Mouse (Mus musculus) MEL (cell line): ENCODE data around the gene Pms1. TPM values are rescaled to one million over a fixed set of nuclear protein-coding genes. Genes with fewer than 3 reads are reported as not detected.
"Not testable (repeated sequence)": the region's sequence is repeated elsewhere in the genome, so short reads cannot be mapped to it uniquely, and the experiment has no call there.

ENCODE experiments used
- DNase-seq: peaks from one replicate; pipeline ENCODE4 v3.0.0; 2011; ENCODE audit warnings: low read depth, low spot score
- H3K27ac ChIP-seq: 2 replicates; pipeline ENCODE4 v1.5.1; 2012; ENCODE audit warnings: low read depth, mild to moderate bottlenecking, control low read depth, low read length, moderate library complexity; ENCODE audit not compliant: control insufficient read depth
- H3K27me3 ChIP-seq, 2 experiments: fragments of 150-350 bp in 1 of 2; sonication (generic) in 1 of 2; 2 replicates each; pipeline ENCODE4 v1.6.1; 2012; ENCODE audit warnings: low read length in 2 of 2, mild to moderate bottlenecking in 2 of 2, improper control_type of control experiment in 1 of 2, moderate library complexity in 1 of 2; ENCODE audit not compliant: insufficient read depth in 2 of 2, control insufficient read depth in 1 of 2
- H3K36me3 ChIP-seq, 2 experiments: 2 replicates each; pipeline ENCODE4 v1.6.1; 2012 to 2014; ENCODE audit warnings: low read length in 2 of 2, improper control_type of control experiment in 1 of 2, inconsistent platforms in 1 of 2, mild to moderate bottlenecking in 1 of 2; ENCODE audit not compliant: insufficient read depth in 2 of 2, control insufficient read depth in 1 of 2
- H3K4me1 ChIP-seq, 2 experiments: fragments of 150-350 bp in 1 of 2; sonication (generic) in 1 of 2; 2 replicates each; pipeline ENCODE4 v1.6.1; 2012; ENCODE audit warnings: low read length in 2 of 2, improper control_type of control experiment in 1 of 2, mild to moderate bottlenecking in 1 of 2; ENCODE audit not compliant: insufficient read depth in 2 of 2, control insufficient read depth in 1 of 2
- H3K4me3 ChIP-seq, 2 experiments: fragments of 150-350 bp in 1 of 2; sonication (generic) in 1 of 2; 2 replicates each; pipeline ENCODE4 v1.5.1; 2012; ENCODE audit warnings: low read depth in 2 of 2, low read length in 2 of 2, mild to moderate bottlenecking in 2 of 2, moderate library complexity in 2 of 2, control low read depth in 1 of 2, improper control_type of control experiment in 1 of 2; ENCODE audit not compliant: control insufficient read depth in 1 of 2, insufficient read depth in 1 of 2
- H3K79me2 ChIP-seq: 2 replicates; pipeline ENCODE4 v1.6.1; 2012; ENCODE audit warnings: mild to moderate bottlenecking, low read length, moderate library complexity; ENCODE audit not compliant: control insufficient read depth, poor library complexity, insufficient read depth
- H3K9ac ChIP-seq: 2 replicates; pipeline ENCODE4 v1.6.1; 2012; ENCODE audit warnings: low read depth, mild to moderate bottlenecking, control low read depth, low read length, moderate library complexity; ENCODE audit not compliant: control insufficient read depth, poor library complexity, severe bottlenecking
- H3K9me3 ChIP-seq: fragments of 150-350 bp; sonication (generic); replicated peaks from 2 replicates; pipeline ENCODE4 v1.6.1; 2012; ENCODE audit warnings: mild to moderate bottlenecking, low read length, improper control_type of control experiment, moderate library complexity; ENCODE audit not compliant: insufficient read depth
- BHLHE40 ChIP-seq: IDR thresholded peaks from 2 replicates; pipeline ENCODE4 v1.6.1; 2012; ENCODE audit warnings: low read depth, mild to moderate bottlenecking, inconsistent platforms, low read length, improper control_type of control experiment, borderline replicate concordance
- CHD1 ChIP-seq: IDR thresholded peaks from 2 replicates; pipeline ENCODE4 v1.6.1; 2012; ENCODE audit warnings: low read depth, mild to moderate bottlenecking, inconsistent platforms, low read length, improper control_type of control experiment
- CHD2 ChIP-seq: IDR thresholded peaks from 2 replicates; pipeline ENCODE4 v1.6.1; 2011; ENCODE audit warnings: low read length, improper control_type of control experiment
- ELF1 ChIP-seq: IDR thresholded peaks from 2 replicates; pipeline ENCODE4 v1.6.1; 2014; ENCODE audit warnings: low read depth, mild to moderate bottlenecking, inconsistent platforms, low read length, improper control_type of control experiment, moderate library complexity
- EP300 ChIP-seq, 2 experiments: IDR thresholded peaks; 2 replicates each; pipeline ENCODE4 v1.6.1; 2011; ENCODE audit warnings: improper control_type of control experiment in 2 of 2, low read length in 2 of 2, low read depth in 1 of 2, mild to moderate bottlenecking in 1 of 2
- GABPA ChIP-seq: IDR thresholded peaks from 2 replicates; pipeline ENCODE4 v1.6.1; 2012; ENCODE audit warnings: low read depth, mild to moderate bottlenecking, inconsistent platforms, low read length, improper control_type of control experiment, moderate library complexity
- JUND ChIP-seq: IDR thresholded peaks from 2 replicates; pipeline ENCODE4 v1.6.1; 2011; ENCODE audit warnings: low read depth, mild to moderate bottlenecking, improper control_type of control experiment, low read length
- MAFK ChIP-seq: IDR thresholded peaks from 2 replicates; pipeline ENCODE4 v1.6.1; 2011; ENCODE audit warnings: low read depth, mild to moderate bottlenecking, low read length, improper control_type of control experiment, borderline replicate concordance
- MAX ChIP-seq: IDR thresholded peaks from 2 replicates; pipeline ENCODE4 v1.6.1; 2011; ENCODE audit warnings: low read length, improper control_type of control experiment
- MEF2A ChIP-seq: IDR thresholded peaks from 2 replicates; pipeline ENCODE4 v1.6.1; 2014; ENCODE audit warnings: low read depth, mild to moderate bottlenecking, inconsistent platforms, low read length, improper control_type of control experiment; ENCODE audit not compliant: poor library complexity, insufficient replicate concordance, severe bottlenecking; ENCODE audit errors: extremely low read depth
- MYC ChIP-seq: IDR thresholded peaks from 2 replicates; pipeline ENCODE4 v1.6.1; 2011; ENCODE audit warnings: low read depth, mild to moderate bottlenecking, low read length, improper control_type of control experiment, moderate library complexity
- NRF1 ChIP-seq: IDR thresholded peaks from 2 replicates; pipeline ENCODE4 v1.6.1; 2014; ENCODE audit warnings: low read depth, mild to moderate bottlenecking, inconsistent platforms, low read length, improper control_type of control experiment, moderate library complexity; ENCODE audit not compliant: poor library complexity, insufficient read depth, severe bottlenecking
- POLR2A ChIP-seq, 2 experiments: IDR thresholded peaks; 2 replicates each; pipeline ENCODE4 v1.6.1; 2011 to 2012; ENCODE audit warnings: low read length in 2 of 2, mild to moderate bottlenecking in 2 of 2, control low read depth in 1 of 2, improper control_type of control experiment in 1 of 2, low read depth in 1 of 2, moderate library complexity in 1 of 2; ENCODE audit not compliant: control insufficient read depth in 1 of 2, insufficient read depth in 1 of 2, poor library complexity in 1 of 2
- POLR2AphosphoS2 ChIP-seq: IDR thresholded peaks from 2 replicates; pipeline ENCODE4 v1.6.1; 2011; ENCODE audit warnings: low read length, improper control_type of control experiment
- RAD21 ChIP-seq: IDR thresholded peaks from 2 replicates; pipeline ENCODE4 v1.6.1; 2011; ENCODE audit warnings: mild to moderate bottlenecking, low read depth, low read length, improper control_type of control experiment
- SMC3 ChIP-seq: IDR thresholded peaks from 2 replicates; pipeline ENCODE4 v1.6.1; 2011; ENCODE audit warnings: low read depth, low read length, improper control_type of control experiment
- TAL1 ChIP-seq: IDR thresholded peaks from 2 replicates; pipeline ENCODE4 v1.6.1; 2012; ENCODE audit warnings: mild to moderate bottlenecking, inconsistent platforms, low read length, moderate library complexity, mixed read lengths
- TCF12 ChIP-seq: IDR thresholded peaks from 2 replicates; pipeline ENCODE4 v1.6.1; 2014; ENCODE audit warnings: low read depth, mild to moderate bottlenecking, inconsistent platforms, low read length, improper control_type of control experiment, moderate library complexity
- UBTF ChIP-seq: IDR thresholded peaks from 2 replicates; pipeline ENCODE4 v1.6.1; 2012; ENCODE audit warnings: low read depth, mild to moderate bottlenecking, inconsistent platforms, low read length, improper control_type of control experiment, moderate library complexity, borderline replicate concordance; ENCODE audit not compliant: insufficient read depth
- ZC3H11A ChIP-seq: IDR thresholded peaks from 2 replicates; pipeline ENCODE4 v1.6.1; 2012; ENCODE audit warnings: low read depth, mild to moderate bottlenecking, inconsistent platforms, low read length, improper control_type of control experiment
- polyA plus RNA-seq, 2 experiments: library from polyadenylated mRNA; stranded (reverse) in 1 of 2; unstranded in 1 of 2; fragments of >175 nt in 1 of 2; fragments of >200 nt in 1 of 2; gene quantifications; 2 replicates each; pipeline versions ENCODE4 v1.2.1 to v1.2.4; 2012; ENCODE audit warnings: low replicate concordance in 2 of 2, low read depth in 1 of 2; ENCODE audit not compliant: insufficient read length in 2 of 2, insufficient read depth in 1 of 2, missing spikeins in 1 of 2
- total RNA-seq: library from RNA; depleted of rRNA; stranded (reverse); fragments of 300-350 nt; gene quantifications from 2 replicates; pipeline ENCODE4 v1.2.3, GENCODE M21; 2012

Pms1 gene
- total and polyA plus RNA-seq, 3 experiments = 9.5 to 13.4 TPM; not detected in 1

DNA sequence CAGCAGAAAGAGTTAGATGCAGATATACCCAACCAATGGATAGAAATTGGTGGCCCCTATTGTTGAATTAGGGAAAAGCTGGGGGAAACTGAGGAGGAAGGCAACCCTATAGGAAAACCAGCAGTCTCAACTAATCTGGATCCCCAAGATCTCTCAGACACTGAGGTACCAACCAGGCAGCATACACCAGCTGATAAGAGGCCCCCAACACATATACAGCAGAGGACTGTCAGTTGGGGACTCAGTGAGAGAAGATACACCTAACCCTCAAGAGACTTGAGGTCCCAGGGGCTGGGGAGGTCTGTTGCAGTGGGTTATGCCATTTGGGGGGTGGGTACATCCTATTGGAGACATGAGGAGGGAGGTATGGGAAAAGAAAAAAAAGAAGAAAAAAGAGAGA, 38.6 kb upstream of the Pms1 start:
- Histone ChIP-seq H3K4me1 (no peaks in the 10 kb centered on the region; a peak in 1 of 4 replicates), H3K27me3 (no peaks in the 10 kb centered on the region), H3K9me3 (no peaks in the 10 kb centered on the region), H3K4me3 (no peak overlapping the region), H3K27ac (no peak overlapping the region), H3K36me3 (no peaks in the 10 kb centered on the region), H3K9ac (no peak overlapping the region), H3K79me2 (no peaks in the 10 kb centered on the region)
- DNase-seq = no peak
- no peak for TF ChIP-seq MEF2A
- no peak for TF ChIP-seq MAX
- TF ChIP-seq ELF1 = no peak
- no peak for TF ChIP-seq ZC3H11A
- no peak for TF ChIP-seq EP300 (IDR thresholded peaks at IDR 0.05; ENCODE audit: low read depth in 1 of 2, low read length in 2 of 2)
- TF ChIP-seq SMC3 = no peak
- no peak for TF ChIP-seq RAD21
- no peak for TF ChIP-seq POLR2A (IDR thresholded peaks at IDR 0.05; ENCODE audit: control insufficient read depth in 1 of 2, insufficient read depth in 1 of 2, low read depth in 1 of 2, low read length in 2 of 2, poor library complexity in 1 of 2)
- TF ChIP-seq MAFK = no peak
- TF ChIP-seq TCF12 = no peak
- no peak for TF ChIP-seq POLR2AphosphoS2
- TF ChIP-seq MYC = no peak
- TF ChIP-seq CHD1 = no peak
- no peak for TF ChIP-seq TAL1
- no peak for TF ChIP-seq CHD2

DNA sequence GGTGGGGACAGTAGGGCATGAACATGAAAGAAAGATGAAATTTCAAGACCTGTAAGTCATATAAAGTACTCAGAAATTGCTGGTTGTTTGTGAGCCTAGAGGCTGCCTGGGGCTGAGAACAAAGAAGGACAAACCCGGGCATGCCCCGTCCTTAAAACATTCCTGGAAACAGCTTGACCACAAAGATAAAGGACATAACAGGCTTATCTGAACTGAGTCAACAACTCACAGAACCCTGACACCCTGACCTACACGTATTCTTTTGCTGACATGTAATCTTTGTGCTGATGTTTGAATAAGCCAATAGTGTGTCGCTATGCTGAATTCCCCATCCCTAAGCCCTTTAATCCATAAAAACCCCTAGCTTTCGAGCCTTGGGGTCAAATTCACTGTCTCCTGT, 36.7 kb upstream of the Pms1 start:
- H3K4me1 ChIP-seq, H3K27me3 ChIP-seq, DNase-seq, H3K4me3 ChIP-seq, H3K9ac ChIP-seq, H3K36me3 ChIP-seq, H3K9me3 ChIP-seq, H3K79me2 ChIP-seq, H3K27ac ChIP-seq: not testable (repeated sequence)

- Histone ChIP-seq H3K4me3 (no peak overlapping the region), H3K79me2 (no peaks in the 10 kb centered on the region), H3K9ac (no peak overlapping the region), H3K27ac (no peak overlapping the region), H3K9me3 (no peaks in the 10 kb centered on the region), H3K27me3 (no peaks in the 10 kb centered on the region), H3K4me1 (peaks cover 2 to 27% of the 10 kb centered on the region in 2 experiments; a peak in 2 of 4 replicates), H3K36me3 (peaks cover 0 to 11% of the 10 kb centered on the region in 2 experiments; a peak in 3 of 4 replicates)
- no peak for DNase-seq
- TF ChIP-seq BHLHE40 (no peak), NRF1 (no peak), JUND (no peak), GABPA (no peak), UBTF (no peak)
Measured at GRCm38 (mm10) chr1:53324827-53325494, 28.1 kb upstream of the Pms1 start.
